Mouse (Mus musculus) Muller cell, postnatal 12 days (primary cell): ENCODE measurements at regions not wholly inside any gene's neighbourhood (a gene's known extent, or its start where the extent isn't known, plus 50 kb on each side); places are given as distances from the start of the nearest gene placed in this dataset.
"Not testable (repeated sequence)": the region's sequence is repeated elsewhere in the genome, so short reads cannot be mapped to it uniquely, and the experiment has no call there.

Experiments
- DNase-seq: peaks from one replicate; pipeline ENCODE4 v3.0.0-alpha.2; 2015; ENCODE audit errors: inconsistent ontology term

- no peak for DNase-seq
Measured at GRCm38 (mm10) chr9:12062488-12062887, 1157.9 kb upstream of the Cntn5 start.

DNA sequence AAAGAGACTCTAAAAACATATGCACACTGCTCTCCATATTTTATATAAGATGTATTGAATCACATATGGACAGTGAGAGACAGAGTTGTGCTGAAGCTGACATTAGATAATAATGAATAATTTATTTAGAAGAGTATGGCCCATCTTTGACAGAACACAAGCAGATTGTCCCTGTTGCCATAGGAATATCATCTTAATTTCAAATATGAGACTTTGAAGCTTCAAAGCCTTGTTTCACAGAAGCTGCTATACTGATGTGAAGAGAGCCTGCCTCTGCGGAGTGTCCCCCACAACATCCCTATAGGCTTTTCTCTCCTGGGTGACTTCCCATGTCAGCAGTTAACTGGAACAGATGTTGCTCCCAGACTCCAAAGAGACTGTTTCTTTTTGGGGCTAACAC lies 1147.9 kb upstream of the Cntn5 start:
- no peak for DNase-seq

GRCm38 (mm10) chr9:12015978-12016377 lies 1111.4 kb upstream of the Cntn5 start:
- DNase-seq = no peak

DNA sequence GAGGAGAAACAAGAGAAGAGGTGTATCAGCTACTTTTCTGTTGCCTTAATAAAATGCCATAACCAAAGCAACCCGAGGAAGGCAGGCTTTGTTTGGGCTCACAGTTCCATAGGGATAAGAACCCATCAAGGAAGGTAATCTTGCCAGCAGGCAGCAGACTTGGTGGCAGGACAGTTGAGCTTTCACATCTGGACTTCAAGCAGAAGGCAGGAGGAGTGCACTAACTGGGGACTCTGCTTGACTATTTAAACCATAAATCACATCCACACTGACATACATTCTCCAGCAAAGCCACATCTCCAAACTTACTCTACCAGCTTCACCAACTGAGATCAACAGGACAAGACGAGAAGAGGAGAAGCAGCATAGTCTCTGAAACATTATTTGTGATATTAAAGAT lies 1094.0 kb upstream of the Cntn5 start:
- no peak for DNase-seq

DNA sequence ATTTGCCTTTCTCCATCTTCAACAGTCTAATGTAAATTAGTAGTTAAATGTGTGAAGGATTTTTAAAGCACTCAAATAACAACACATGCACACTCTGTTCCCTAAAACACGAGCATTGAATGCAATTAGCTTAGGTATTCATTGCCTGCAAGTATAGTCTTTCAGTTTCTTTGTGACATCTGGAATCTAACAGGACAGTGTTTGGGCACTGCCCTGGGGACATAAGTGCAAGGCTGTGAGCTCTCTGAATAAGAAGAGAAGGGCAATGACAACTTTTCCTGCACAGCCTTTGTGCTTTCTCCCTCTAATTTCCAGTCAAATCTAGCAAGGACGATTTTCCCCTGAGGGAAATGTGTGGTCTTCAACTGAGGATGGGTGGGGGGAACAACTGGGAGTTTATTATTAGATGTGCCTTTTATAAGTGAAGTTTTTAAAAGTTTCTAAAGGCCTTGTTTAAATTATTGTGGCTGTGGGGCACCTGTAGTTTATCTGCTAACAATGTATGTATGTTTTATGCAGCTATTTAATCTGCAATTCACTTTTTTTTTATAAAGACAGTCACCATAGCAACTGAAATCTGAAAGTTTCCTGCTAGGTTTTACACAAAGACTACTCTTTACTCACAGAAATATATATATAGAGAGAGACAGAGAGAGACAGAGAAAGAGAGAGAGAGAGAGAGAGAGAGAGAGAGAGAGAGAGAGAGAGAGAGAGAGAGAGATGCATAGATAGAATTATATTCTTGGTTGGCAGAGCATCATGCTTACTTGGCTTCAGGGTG lies 1077.7 kb upstream of the Cntn5 start:
- DNase-seq = no peak

- DNase-seq = peak; percentile 31
Measured at GRCm38 (mm10) chr9:11940691-11941480, 1036.3 kb upstream of the Cntn5 start.

- DNase-seq = no peak
Measured at GRCm38 (mm10) chr9:11939851-11940560, 1035.4 kb upstream of the Cntn5 start.

DNA sequence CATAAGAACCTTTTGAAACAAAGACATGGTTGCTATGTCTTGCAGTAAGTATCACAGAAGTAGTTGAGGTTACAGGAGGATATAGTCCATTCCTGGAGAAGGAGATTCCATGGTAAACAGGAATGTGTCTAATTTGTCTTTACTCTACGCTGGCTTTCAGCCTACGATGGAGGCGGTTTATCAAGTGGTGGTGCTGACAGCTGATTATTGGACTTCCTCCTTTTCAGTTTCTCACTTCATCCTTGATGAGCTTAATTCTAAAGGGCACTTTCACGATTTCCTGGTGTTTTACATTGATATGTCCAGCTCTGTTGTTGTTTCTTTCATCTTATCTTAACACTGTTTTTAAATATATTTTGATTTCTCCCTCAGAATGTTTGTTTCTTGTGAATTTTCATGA lies 1020.9 kb upstream of the Cntn5 start:
- DNase-seq = no peak

- not testable (repeated sequence) for DNase-seq
Measured at GRCm38 (mm10) chr9:11923591-11924355, 1019.2 kb upstream of the Cntn5 start.

DNA sequence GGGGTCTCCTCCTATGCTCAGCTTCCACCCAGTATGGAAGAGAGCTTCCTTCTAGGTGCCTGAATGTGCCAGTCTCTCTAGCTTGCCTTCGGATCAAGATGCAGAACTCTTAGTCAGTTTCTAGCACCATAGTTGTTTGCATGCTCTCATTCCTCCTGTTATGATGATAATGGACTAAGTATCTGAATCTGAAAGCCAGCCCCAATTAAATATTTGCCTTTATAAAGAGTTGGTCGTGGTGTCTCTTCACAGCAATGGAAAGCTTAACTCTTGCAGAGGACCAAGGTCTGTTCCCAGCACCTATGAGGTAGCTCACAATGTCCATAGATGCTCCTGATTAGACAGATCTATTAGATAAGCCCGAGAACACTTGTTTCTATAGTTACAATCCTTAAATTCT lies 1015.7 kb upstream of the Cntn5 start:
- DNase-seq = no peak

DNA sequence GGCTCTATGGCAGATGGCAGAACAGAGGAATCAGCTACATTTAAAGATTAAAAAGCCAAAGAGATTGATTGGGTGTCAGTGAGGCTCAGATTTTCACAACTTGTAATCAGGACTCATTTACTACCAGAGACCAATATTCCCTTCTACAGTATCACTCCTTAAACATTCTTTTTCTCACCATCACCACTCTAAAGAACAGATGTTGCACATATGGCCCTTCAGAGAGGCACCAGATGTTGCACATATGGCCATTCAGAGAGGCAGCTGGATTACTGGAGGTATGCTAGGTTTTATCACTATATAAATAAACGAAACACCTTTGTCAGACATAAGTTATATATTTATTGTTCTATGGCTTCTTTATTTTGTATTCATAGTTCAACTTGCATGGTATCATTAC lies 993.7 kb upstream of the Cntn5 start:
- no peak for DNase-seq

- no peak for DNase-seq
Measured at GRCm38 (mm10) chr9:11885784-11886183, 981.2 kb upstream of the Cntn5 start.

DNA sequence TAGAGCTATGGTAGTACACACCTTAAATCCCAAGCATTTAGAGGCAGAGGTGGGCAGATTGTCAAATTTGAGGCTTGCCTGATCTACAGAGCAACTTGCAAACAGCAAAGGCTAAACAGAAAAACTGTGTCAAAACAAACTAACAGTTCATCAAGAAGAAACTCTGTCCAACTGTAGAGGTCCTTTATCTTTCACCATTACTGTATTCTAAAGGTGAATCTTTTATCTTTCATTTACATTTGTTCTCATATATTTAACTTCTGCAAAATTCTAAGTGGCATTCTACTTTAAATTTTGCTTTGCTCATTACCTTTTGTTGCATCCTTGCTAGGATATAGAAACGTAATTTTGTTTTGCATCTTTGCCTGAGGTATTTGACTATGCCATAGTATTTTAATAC lies 967.5 kb upstream of the Cntn5 start:
- no peak for DNase-seq

DNA sequence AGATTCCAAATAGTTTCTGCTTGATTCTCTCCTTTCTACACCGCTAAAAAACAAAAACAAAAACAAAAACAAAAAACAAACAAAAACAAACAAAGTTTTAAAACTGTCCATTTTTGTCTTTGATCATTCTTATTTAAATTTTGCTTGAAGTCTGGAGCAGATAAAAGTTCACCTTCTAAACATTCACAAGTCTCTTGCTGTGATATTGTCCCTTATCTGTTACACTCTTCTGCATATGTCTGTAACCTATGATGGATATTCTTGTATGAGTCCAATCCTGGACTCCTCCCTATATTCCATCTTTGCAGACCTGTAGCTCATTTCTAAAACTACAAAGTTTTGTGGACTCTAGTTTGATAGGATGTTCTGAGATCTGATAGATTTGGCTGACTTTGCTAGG lies 966.9 kb upstream of the Cntn5 start:
- no peak for DNase-seq

- not testable (repeated sequence) for DNase-seq
Measured at GRCm38 (mm10) chr9:11848692-11849091, 944.1 kb upstream of the Cntn5 start.
